Mouse (Mus musculus): ENCODE measurements around the gene Epb42. TPM values are rescaled to one million over a fixed set of nuclear protein-coding genes. Genes with fewer than 3 reads are reported as not detected.
"Not testable (repeated sequence)": the region's sequence is repeated elsewhere in the genome, so short reads cannot be mapped to it uniquely, and the experiment has no call there.

Epb42 gene
- polyA plus RNA-seq, 1 experiment from 2014 or later, result 0.78 TPM

DNA sequence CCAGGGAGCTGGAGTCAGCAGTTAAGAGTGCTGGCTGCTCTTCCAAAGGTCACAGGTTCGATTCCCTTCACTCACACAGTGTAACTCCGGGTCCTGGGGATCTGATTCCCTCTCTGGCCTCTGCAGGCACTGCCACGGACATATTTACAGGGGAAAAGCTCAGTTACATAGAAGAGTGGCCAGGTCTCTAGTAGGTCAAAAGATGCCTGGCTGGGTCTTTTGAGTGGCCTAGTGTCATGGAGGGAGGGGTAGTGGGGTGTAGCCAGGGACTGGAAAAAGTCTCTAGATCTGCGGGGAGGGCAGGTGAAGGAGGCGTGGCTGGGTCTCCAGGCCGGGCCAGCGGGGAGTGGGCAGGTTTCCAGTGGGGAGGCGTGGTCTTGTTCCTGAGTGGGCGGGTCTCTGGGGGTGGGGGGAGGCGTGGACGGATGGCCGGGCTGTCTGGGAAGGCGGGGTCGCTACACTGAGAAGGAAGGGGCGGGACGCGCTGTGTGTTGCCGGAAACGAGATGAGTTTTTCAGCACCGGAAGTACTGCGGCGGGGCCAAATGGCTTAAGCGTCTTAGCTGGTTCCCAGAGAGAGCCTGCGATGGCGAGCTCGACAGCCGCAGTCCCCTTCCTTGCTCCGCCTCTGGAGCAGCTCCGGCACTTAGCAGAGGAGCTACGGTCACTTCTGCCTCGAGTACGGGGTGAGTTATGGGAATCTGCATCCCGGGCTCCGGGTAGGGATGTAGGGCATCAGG lies 28.8 kb downstream of the Epb42 start, which contains the start of gene Ccndbp1:
Gene Ccndbp1 (plus strand): TSS at position 479 of the 739 bp plus-strand sequence.
- peak; percentile 96 for DNase-seq
- Histone ChIP-seq H3K27me3 (ENCODE audit: insufficient read depth, low read length) (no peaks in the 10 kb centered on the region), H3K36me3 (ENCODE audit: insufficient read depth) (0 out of 2 replicates have a peak, but pooled peaks cover 11% of the 10 kb centered on the region), H3K4me1 (ENCODE audit: insufficient read depth) (no peaks in the 10 kb centered on the region), H3K4me2 (peak within 1 kb of the TSS; percentile 75), H3K9me3 (ENCODE audit: low read depth, low read length) (no peaks in the 10 kb centered on the region), H3K27ac (ENCODE audit: low read depth) (peak within 1 kb of the TSS; percentile 28; the same call in 1 of the 2 replicates), H3K4me3 (ENCODE audit: low read depth, low read length) (peak within 1 kb of the TSS; percentile 71), H3K9ac (peak within 1 kb of the TSS; percentile 61)
- no peak for TF ChIP-seq CTCF (IDR thresholded peaks at IDR 0.05; ENCODE audit: low read depth)
- 2% methylated on average over 32 of the region's 34 CpGs for WGBS
- ATAC-seq (ENCODE audit: insufficient read depth), result peak; percentile 98

DNA sequence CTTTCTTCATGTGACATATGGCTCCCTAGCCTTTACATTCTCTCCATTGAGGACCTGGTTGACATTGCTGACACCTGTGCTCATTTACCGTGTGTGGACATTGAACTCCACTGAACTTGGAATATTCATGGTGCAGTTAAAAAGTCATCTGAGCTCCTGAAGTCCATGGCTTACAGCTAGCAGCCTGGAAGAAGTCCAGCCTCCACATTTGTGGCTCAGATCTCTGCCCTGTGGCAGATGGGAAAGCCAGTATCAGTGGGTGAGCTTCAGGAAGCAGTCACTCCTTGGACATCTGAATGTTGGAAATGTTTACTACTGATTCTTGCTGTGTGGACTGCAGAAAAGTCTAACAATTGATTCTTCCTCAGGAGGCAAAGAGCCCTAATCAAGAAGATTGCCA lies 29.9 kb downstream of the Epb42 start:
- no peaks in the 10 kb centered on the region for H3K27me3 ChIP-seq (ENCODE audit: insufficient read depth, low read length)
- H3K36me3 ChIP-seq (ENCODE audit: insufficient read depth), result 0 out of 2 replicates have a peak, but pooled peaks cover under 1% of the 10 kb centered on the region
- H3K9me3 ChIP-seq (ENCODE audit: low read depth, low read length), result no peaks in the 10 kb centered on the region
- no peak overlapping the region for H3K4me3 ChIP-seq (ENCODE audit: low read depth, low read length)
- no peak for ATAC-seq (ENCODE audit: insufficient read depth)
- no peak for DNase-seq
- H3K4me2 ChIP-seq, result no peak overlapping the region
- no peak for TF ChIP-seq CTCF (IDR thresholded peaks at IDR 0.05; ENCODE audit: low read depth)
- H3K9ac ChIP-seq, result no peak overlapping the region
- WGBS, result 80% methylated on average over 1 of the region's 1 CpGs
- H3K27ac ChIP-seq (ENCODE audit: low read depth), result no peak overlapping the region
- H3K4me1 ChIP-seq (ENCODE audit: insufficient read depth), result no peaks in the 10 kb centered on the region

DNA sequence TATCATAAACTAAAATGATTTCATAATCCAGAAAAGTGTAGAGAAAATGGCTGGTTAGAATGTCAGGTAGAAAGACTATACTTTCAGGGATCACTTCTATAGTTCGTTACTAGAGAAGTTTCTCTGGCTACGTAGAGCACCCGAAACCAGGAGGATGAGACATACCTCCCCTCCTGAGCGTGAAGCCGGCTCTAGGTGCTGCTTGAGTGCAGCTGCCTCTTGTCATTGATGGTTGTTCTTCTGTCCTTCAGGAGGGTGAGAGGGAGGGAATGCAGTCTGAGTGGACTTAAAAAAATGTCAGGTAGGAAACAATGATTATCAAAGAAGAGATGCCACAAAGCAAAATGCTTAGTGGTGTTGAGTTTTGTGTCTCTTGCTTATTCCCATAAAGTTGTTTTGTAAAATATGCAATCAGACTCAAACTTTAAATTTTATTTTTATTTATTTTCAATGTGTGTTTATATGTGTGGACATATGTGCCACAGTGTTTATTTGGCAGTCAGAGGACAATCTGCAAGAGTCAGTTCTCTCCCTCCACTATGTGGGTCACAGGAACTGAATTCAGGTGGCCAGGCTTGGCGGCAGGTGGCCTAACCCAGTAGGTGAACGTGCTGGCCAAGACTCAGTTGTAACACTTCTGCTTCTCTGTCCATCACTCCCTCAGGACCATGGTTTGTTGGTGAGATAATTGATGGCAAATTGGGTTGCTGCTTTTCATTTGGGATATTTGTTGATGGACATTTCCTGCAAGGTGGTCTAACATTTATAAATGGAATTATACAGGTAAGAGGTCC lies 32.7 kb downstream of the Epb42 start:
- Histone ChIP-seq H3K27me3 (ENCODE audit: insufficient read depth, low read length) (no peaks in the 10 kb centered on the region), H3K36me3 (ENCODE audit: insufficient read depth) (no peaks in the 10 kb centered on the region), H3K9ac (no peak overlapping the region), H3K9me3 (ENCODE audit: low read depth, low read length) (no peaks in the 10 kb centered on the region), H3K4me2 (no peak overlapping the region), H3K27ac (ENCODE audit: low read depth) (no peak overlapping the region), H3K4me3 (ENCODE audit: low read depth, low read length) (no peak overlapping the region), H3K4me1 (ENCODE audit: insufficient read depth) (no peaks in the 10 kb centered on the region)
- ATAC-seq (ENCODE audit: insufficient read depth) (no peak), DNase-seq (no peak)
- 78% methylated on average over 7 of the region's 7 CpGs for WGBS
- TF ChIP-seq CTCF (IDR thresholded peaks at IDR 0.05; ENCODE audit: low read depth), result no peak

DNA sequence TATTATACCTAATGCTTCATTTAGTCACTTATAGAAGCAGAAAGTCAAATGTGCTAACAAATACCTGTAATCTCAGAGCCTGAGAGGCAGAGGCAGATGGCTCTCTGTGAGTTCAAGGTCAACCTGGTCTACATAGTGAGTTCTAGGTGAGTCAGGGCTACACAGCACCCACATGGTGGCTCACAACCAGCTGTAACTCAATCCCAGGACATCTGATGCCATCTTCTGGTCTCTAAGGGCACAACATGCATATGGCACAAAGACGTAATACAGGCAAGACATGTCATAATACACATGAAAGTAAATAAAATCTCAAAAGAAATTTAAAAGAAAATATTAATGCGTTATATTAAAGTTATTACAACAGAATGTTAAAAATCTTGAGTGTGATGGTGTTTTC lies 33.3 kb downstream of the Epb42 start:
- Histone ChIP-seq H3K27ac (ENCODE audit: low read depth) (no peak overlapping the region), H3K4me3 (ENCODE audit: low read depth, low read length) (no peak overlapping the region), H3K9me3 (ENCODE audit: low read depth, low read length) (no peaks in the 10 kb centered on the region), H3K4me2 (no peak overlapping the region), H3K9ac (no peak overlapping the region), H3K27me3 (ENCODE audit: insufficient read depth, low read length) (no peaks in the 10 kb centered on the region), H3K4me1 (ENCODE audit: insufficient read depth) (no peaks in the 10 kb centered on the region), H3K36me3 (ENCODE audit: insufficient read depth) (no peaks in the 10 kb centered on the region)
- TF ChIP-seq CTCF (IDR thresholded peaks at IDR 0.05; ENCODE audit: low read depth), result peak; percentile 48
- ATAC-seq (ENCODE audit: insufficient read depth) (no peak), DNase-seq (peak; percentile 11)
- 59% methylated on average over 2 of the region's 2 CpGs for WGBS

DNA sequence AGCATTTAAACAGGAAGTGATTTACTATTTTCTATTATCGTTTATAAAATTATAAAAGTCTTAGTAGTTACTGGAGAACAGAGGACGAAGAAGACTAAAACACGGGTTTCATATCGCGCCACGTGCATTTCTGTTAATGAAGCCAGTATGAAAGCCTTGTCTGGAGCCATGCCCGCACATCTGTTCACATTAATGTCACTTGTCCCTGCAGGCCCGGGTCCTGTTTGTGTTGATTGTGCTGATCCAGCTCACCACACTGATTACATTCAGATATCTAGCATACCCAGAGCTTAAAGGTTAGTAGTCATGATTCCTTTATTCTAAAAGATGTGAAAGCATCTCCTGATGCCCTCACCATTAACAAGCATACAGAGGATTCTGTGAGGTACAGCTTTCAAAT lies 38.0 kb downstream of the Epb42 start:
- no peaks in the 10 kb centered on the region for H3K27me3 ChIP-seq (ENCODE audit: insufficient read depth, low read length)
- no peak for DNase-seq
- no peak overlapping the region for H3K4me3 ChIP-seq (ENCODE audit: low read depth, low read length)
- no peak overlapping the region for H3K27ac ChIP-seq (ENCODE audit: low read depth)
- no peaks in the 10 kb centered on the region for H3K4me1 ChIP-seq (ENCODE audit: insufficient read depth)
- H3K36me3 ChIP-seq (ENCODE audit: insufficient read depth), result no peaks in the 10 kb centered on the region
- ATAC-seq (ENCODE audit: insufficient read depth), result no peak
- TF ChIP-seq CTCF (IDR thresholded peaks at IDR 0.05; ENCODE audit: low read depth), result no peak
- no peak overlapping the region for H3K4me2 ChIP-seq
- no peak overlapping the region for H3K9ac ChIP-seq
- WGBS, result 80% methylated on average over 8 of the region's 8 CpGs
- no peaks in the 10 kb centered on the region for H3K9me3 ChIP-seq (ENCODE audit: low read depth, low read length)

DNA sequence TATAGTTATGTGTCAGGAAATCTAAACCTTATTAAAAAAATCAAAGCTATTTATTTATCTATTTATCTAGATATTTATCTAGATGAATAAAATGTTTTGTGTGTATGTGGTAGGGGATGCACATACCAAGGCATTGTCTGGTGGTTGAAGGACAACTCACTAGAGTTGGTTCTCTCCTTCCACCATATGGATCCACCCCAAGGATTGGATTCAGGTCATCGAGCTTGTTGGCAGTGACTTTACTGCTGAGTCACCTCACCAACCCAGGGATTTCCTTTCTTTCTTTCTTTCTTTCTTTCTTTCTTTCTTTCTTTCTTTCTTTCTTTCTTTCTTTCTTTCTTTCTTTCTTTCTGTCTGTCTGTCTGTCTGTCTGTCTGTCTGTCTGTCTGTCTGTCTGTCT lies 40.3 kb downstream of the Epb42 start:
- not testable (repeated sequence) for H3K9ac ChIP-seq; H3K36me3 ChIP-seq (ENCODE audit: insufficient read depth); H3K4me3 ChIP-seq (ENCODE audit: low read depth, low read length); H3K27ac ChIP-seq (ENCODE audit: low read depth); ATAC-seq (ENCODE audit: insufficient read depth); H3K4me2 ChIP-seq; H3K4me1 ChIP-seq (ENCODE audit: insufficient read depth); H3K9me3 ChIP-seq (ENCODE audit: low read depth, low read length); DNase-seq; H3K27me3 ChIP-seq (ENCODE audit: insufficient read depth, low read length)
- WGBS, result 59% methylated on average over 1 of the region's 1 CpGs

DNA sequence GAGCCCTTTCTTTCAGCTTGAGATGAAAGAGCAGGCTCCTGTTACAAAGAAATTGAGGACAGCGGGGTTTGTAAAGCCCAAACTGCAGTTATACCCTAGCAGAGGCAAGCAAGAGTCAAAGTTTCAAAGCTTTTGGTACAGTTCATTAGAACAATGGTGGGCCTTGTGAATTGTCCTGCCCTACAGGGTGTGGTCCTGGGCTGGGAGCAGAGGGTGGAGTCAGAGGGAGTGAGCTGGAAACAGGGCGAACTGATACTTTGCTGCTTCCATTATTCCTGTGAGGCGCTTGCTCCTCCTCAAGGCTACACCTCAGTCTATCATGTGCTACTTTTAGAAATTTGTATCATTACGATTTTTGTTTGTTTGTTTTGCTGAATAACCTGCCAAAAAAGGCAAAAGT lies 45.7 kb downstream of the Epb42 start:
- H3K27ac ChIP-seq (ENCODE audit: low read depth), result no peak overlapping the region
- no peaks in the 10 kb centered on the region for H3K36me3 ChIP-seq (ENCODE audit: insufficient read depth)
- ATAC-seq (ENCODE audit: insufficient read depth) (no peak), DNase-seq (no peak)
- TF ChIP-seq CTCF (IDR thresholded peaks at IDR 0.05; ENCODE audit: low read depth), result no peak
- no peaks in the 10 kb centered on the region for H3K9me3 ChIP-seq (ENCODE audit: low read depth, low read length)
- H3K4me1 ChIP-seq (ENCODE audit: insufficient read depth), result no peaks in the 10 kb centered on the region
- no peaks in the 10 kb centered on the region for H3K27me3 ChIP-seq (ENCODE audit: insufficient read depth, low read length)
- H3K9ac ChIP-seq, result no peak overlapping the region
- no peak overlapping the region for H3K4me2 ChIP-seq
- WGBS, result 66% methylated on average over 4 of the region's 4 CpGs
- H3K4me3 ChIP-seq (ENCODE audit: low read depth, low read length), result no peak overlapping the region
